Mouse (Mus musculus) heart, postnatal 0 days (tissue): ENCODE results near the gene Szrd1. TPM values are rescaled to one million over a fixed set of nuclear protein-coding genes. Genes with fewer than 3 reads are reported as not detected.
A peak's percentile ranks its signal among the peaks of the same experiment; 100 is the strongest.

Source experiments
- ATAC-seq: fragments of 200-750 bp; cut with Nextera tagmentation; 2 replicates; pipeline ENCODE4 v1.8.0; 2017; ENCODE audit warnings: low read depth, moderate number of reproducible peaks, moderate library complexity; ENCODE audit not compliant: insufficient read depth
- DNase-seq: peaks from one replicate; pipeline ENCODE4 v3.0.0-alpha.2; 2016; ENCODE audit warnings: low spot score
- H3K27ac ChIP-seq: fragments of 300-500 bp; sonication (generic); 2 replicates; pipeline ENCODE4 v1.5.1; 2014; ENCODE audit warnings: low read depth, mild to moderate bottlenecking
- H3K27me3 ChIP-seq: fragments of 300-500 bp; sonication (generic); 2 replicates; pipeline ENCODE4 v1.6.1; 2014; ENCODE audit warnings: low read length, mixed read lengths; ENCODE audit not compliant: control insufficient read depth, insufficient read depth
- H3K36me3 ChIP-seq: fragments of 300-500 bp; sonication (generic); replicated peaks from 2 replicates; pipeline ENCODE4 v1.6.1; 2014; ENCODE audit warnings: low read length, mixed read lengths; ENCODE audit not compliant: control insufficient read depth, insufficient read depth
- H3K4me1 ChIP-seq: fragments of 300-500 bp; sonication (generic); 2 replicates; pipeline ENCODE4 v1.6.1; 2014; ENCODE audit warnings: antibody characterized with exemption; ENCODE audit not compliant: control insufficient read depth, insufficient read depth
- H3K4me2 ChIP-seq: fragments of 300-500 bp; sonication (generic); 2 replicates; pipeline ENCODE4 v1.6.1; 2014; ENCODE audit warnings: low read depth, mild to moderate bottlenecking, low read length, moderate library complexity
- H3K4me3 ChIP-seq: fragments of 300-500 bp; sonication (generic); 2 replicates; pipeline ENCODE4 v1.5.1; 2014; ENCODE audit warnings: low read depth, low read length
- H3K9ac ChIP-seq: fragments of 300-500 bp; sonication (generic); replicated peaks from 2 replicates; pipeline ENCODE4 v1.6.1; 2014; ENCODE audit warnings: low read depth, low read length, mixed read lengths
- H3K9me3 ChIP-seq: fragments of 300-500 bp; sonication (generic); replicated peaks from 2 replicates; pipeline ENCODE4 v1.6.1; 2016; ENCODE audit warnings: low read length; ENCODE audit not compliant: control insufficient read depth
- CTCF ChIP-seq: IDR thresholded peaks from 2 replicates; pipeline ENCODE4 v1.5.1; 2016; ENCODE audit warnings: antibody characterized with exemption, control low read depth, low read depth
- EP300 ChIP-seq: IDR thresholded peaks from 2 replicates; pipeline ENCODE4 v1.6.1; 2016; ENCODE audit warnings: antibody characterized with exemption, low read depth
- WGBS: fragments of 180-500 bp; shearing (Covaris S2); extraction: QIAGEN DNeasy Blood & Tissue Kit; methylation state at CpG from one replicate; pipeline ENCODE4 v1.1.7; 2014; 5-methylcytosine and 5-hydroxymethylcytosine counted together
- polyA plus RNA-seq: library from polyadenylated mRNA; unstranded; fragments of >200 nt; fragmentation: Nextera tagmentation; extraction: Ambion mirVana; gene quantifications from 2 replicates; pipeline ENCODE4 v1.2.1, GENCODE M21; 2015
- total RNA-seq: library from RNA; depleted of rRNA; stranded (reverse); fragments of >200 nt; gene quantifications from 2 replicates; pipeline ENCODE4 v1.2.3, GENCODE M21; 2014; ENCODE audit warnings: low replicate concordance

The Szrd1 gene
- total and polyA plus RNA-seq, 2 experiments from 2014 or later, result 19.4 to 73.8 TPM

GRCm38 (mm10) chr4:141165744-141166292 is 26.2 kb upstream of the Szrd1 start:
- H3K4me2 ChIP-seq, result no peak overlapping the region
- H3K27me3 ChIP-seq, result no peaks in the 10 kb centered on the region
- WGBS, result 69% methylated on average over 8 of the region's 8 CpGs
- H3K4me1 ChIP-seq, result no peaks in the 10 kb centered on the region
- H3K9ac ChIP-seq, result no peak overlapping the region
- no peak overlapping the region for H3K4me3 ChIP-seq
- DNase-seq (no peak), ATAC-seq (no peak)
- no peaks in the 10 kb centered on the region for H3K9me3 ChIP-seq
- H3K36me3 ChIP-seq, result peaks cover 16% of the 10 kb centered on the region
- H3K27ac ChIP-seq, result no peak overlapping the region
- TF ChIP-seq EP300 (no peak), CTCF (no peak)

DNA sequence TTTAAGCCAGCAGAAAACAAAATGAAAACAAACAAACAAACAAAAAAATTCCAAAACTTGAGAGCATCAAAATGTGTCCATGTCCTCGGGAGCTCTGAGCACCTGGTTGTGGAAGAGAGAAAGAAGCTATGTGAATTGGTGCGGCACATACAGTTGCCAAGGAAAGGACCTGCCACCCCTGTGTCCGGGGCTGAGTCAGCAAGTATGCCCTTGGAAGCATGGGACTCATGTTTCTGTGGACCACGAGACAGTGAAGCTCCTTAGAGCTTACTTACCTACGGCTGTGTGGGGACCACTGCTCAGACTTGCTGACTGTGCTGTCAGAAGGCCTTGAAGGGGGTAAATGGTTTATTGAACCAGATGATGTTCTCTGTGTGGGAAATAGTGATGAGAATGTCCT is 24.2 kb upstream of the Szrd1 start:
- Histone ChIP-seq H3K4me2 (no peak overlapping the region), H3K27me3 (no peaks in the 10 kb centered on the region), H3K27ac (no peak overlapping the region), H3K4me1 (no peaks in the 10 kb centered on the region; the same call in 1 of the 2 replicates), H3K36me3 (0 out of 2 replicates have a peak, but pooled peaks cover 1% of the 10 kb centered on the region), H3K9ac (no peak overlapping the region), H3K9me3 (no peaks in the 10 kb centered on the region), H3K4me3 (no peak overlapping the region)
- WGBS, result 89% methylated on average over 5 of the region's 5 CpGs
- ATAC-seq, result no peak
- TF ChIP-seq EP300 (no peak), CTCF (no peak)
- no peak for DNase-seq

DNA sequence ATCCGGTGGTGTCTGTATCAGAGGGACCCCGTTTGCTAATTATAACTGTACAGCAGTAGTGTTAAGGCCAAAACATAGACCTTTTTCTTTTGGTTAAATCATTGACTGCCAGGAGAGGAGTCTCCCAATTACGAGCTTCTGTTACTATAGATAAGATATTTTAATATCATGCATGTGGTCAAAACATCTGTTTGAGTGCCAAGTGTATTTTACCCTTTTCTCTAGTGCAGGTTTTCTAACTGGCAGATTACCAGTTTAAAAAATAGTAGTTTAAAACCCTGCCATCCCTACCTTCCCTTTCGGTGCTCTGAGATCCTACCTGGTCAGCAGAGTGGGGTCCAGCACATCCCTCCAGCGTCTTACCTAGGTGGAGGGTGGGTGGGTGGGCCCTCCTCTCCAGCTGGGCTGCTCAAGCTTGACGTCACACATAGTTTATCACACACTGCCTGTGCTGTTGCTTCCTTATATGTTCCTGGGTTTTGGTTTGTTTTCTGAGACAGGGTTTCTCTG is 22.2 kb upstream of the Szrd1 start:
- no peak for ATAC-seq
- WGBS, result 71% methylated on average over 6 of the region's 6 CpGs
- H3K27ac ChIP-seq, result no peak overlapping the region

GRCm38 (mm10) chr4:141160193-141160592 is 20.6 kb upstream of the Szrd1 start:
- Histone ChIP-seq H3K36me3 (no peaks in the 10 kb centered on the region), H3K27me3 (no peaks in the 10 kb centered on the region), H3K4me3 (no peak overlapping the region), H3K4me2 (no peak overlapping the region), H3K27ac (no peak overlapping the region), H3K4me1 (no peaks in the 10 kb centered on the region; the same call in 1 of the 2 replicates), H3K9ac (no peak overlapping the region), H3K9me3 (no peaks in the 10 kb centered on the region)
- 84% methylated on average over 4 of the region's 4 CpGs for WGBS
- ATAC-seq, result no peak
- TF ChIP-seq EP300 (no peak), CTCF (no peak)
- DNase-seq, result no peak

More for the DNA sequence above, 22.2 kb upstream of the Szrd1 start:
- H3K4me2 ChIP-seq, result no peak overlapping the region
- no peaks in the 10 kb centered on the region; the same call in 1 of the 2 replicates for H3K4me1 ChIP-seq
- H3K27me3 ChIP-seq, result no peaks in the 10 kb centered on the region
- TF ChIP-seq CTCF, result no peak
- no peak for TF ChIP-seq EP300
- H3K36me3 ChIP-seq, result no peaks in the 10 kb centered on the region
- H3K4me3 ChIP-seq, result no peak overlapping the region
- no peak overlapping the region for H3K9ac ChIP-seq
- DNase-seq, result no peak
- no peaks in the 10 kb centered on the region for H3K9me3 ChIP-seq

DNA sequence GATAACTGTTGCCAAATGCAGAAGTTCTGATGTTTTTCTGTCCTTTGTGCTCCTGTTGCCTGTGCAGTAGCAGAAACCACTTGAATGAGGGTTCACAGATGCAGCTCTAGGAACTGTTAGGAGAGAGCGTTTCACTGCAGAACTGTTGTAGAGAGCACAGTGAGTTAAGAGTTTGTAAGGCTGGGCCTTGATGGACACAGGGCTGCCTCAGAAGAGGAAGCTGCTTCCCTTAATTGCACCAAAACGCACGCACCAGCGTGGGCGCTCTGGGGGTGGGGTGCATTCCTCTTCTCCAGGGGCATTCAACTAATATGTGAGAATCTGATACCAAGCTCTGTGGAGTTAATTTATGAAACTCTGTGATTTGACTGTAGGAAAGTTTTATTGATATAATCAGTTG is 20.1 kb upstream of the Szrd1 start:
- H3K9ac ChIP-seq, result no peak overlapping the region
- DNase-seq (no peak), ATAC-seq (no peak)
- H3K27ac ChIP-seq, result no peak overlapping the region
- H3K27me3 ChIP-seq, result no peaks in the 10 kb centered on the region
- WGBS, result 58% methylated on average over 5 of the region's 5 CpGs
- TF ChIP-seq EP300, result no peak
- TF ChIP-seq CTCF, result no peak
- H3K4me3 ChIP-seq, result no peak overlapping the region
- no peak overlapping the region for H3K4me2 ChIP-seq
- H3K9me3 ChIP-seq, result no peaks in the 10 kb centered on the region
- no peaks in the 10 kb centered on the region; the same call in 1 of the 2 replicates for H3K4me1 ChIP-seq
- H3K36me3 ChIP-seq, result no peaks in the 10 kb centered on the region

- 38% methylated on average over 11 of the region's 11 CpGs for WGBS
- 0 out of 2 replicates have a peak, but pooled peaks have one; percentile 4 for TF ChIP-seq CTCF
- no peak for TF ChIP-seq EP300
- H3K4me1 ChIP-seq, result no peaks in the 10 kb centered on the region; the same call in 1 of the 2 replicates
These were observed 19.5 kb upstream of the Szrd1 start for GRCm38 (mm10) chr4:141159093-141159492.

More at GRCm38 (mm10) chr4:141159093-141159492, 19.5 kb upstream of the Szrd1 start:
- H3K27me3 ChIP-seq, result no peaks in the 10 kb centered on the region
- no peak for ATAC-seq
- no peaks in the 10 kb centered on the region for H3K9me3 ChIP-seq
- no peak overlapping the region for H3K4me3 ChIP-seq
- no peaks in the 10 kb centered on the region for H3K36me3 ChIP-seq
- H3K4me2 ChIP-seq, result no peak overlapping the region
- DNase-seq, result no peak
- H3K9ac ChIP-seq, result no peak overlapping the region
- no peak overlapping the region for H3K27ac ChIP-seq
